Mouse (Mus musculus) heart, postnatal 0 days (tissue): ENCODE measurements around the gene Mdga1. TPM values are rescaled to one million over a fixed set of nuclear protein-coding genes. Genes with fewer than 3 reads are reported as not detected.

Experiments used
- ATAC-seq: fragments of 200-750 bp; cut with Nextera tagmentation; 2 replicates; pipeline ENCODE4 v1.8.0; 2017; ENCODE audit warnings: low read depth, moderate number of reproducible peaks, moderate library complexity; ENCODE audit not compliant: insufficient read depth
- DNase-seq: peaks from one replicate; pipeline ENCODE4 v3.0.0-alpha.2; 2016; ENCODE audit warnings: low spot score
- H3K27ac ChIP-seq: fragments of 300-500 bp; sonication (generic); 2 replicates; pipeline ENCODE4 v1.5.1; 2014; ENCODE audit warnings: low read depth, mild to moderate bottlenecking
- H3K27me3 ChIP-seq: fragments of 300-500 bp; sonication (generic); 2 replicates; pipeline ENCODE4 v1.6.1; 2014; ENCODE audit warnings: low read length, mixed read lengths; ENCODE audit not compliant: control insufficient read depth, insufficient read depth
- H3K36me3 ChIP-seq: fragments of 300-500 bp; sonication (generic); replicated peaks from 2 replicates; pipeline ENCODE4 v1.6.1; 2014; ENCODE audit warnings: low read length, mixed read lengths; ENCODE audit not compliant: control insufficient read depth, insufficient read depth
- H3K4me1 ChIP-seq: fragments of 300-500 bp; sonication (generic); 2 replicates; pipeline ENCODE4 v1.6.1; 2014; ENCODE audit warnings: antibody characterized with exemption; ENCODE audit not compliant: control insufficient read depth, insufficient read depth
- H3K4me2 ChIP-seq: fragments of 300-500 bp; sonication (generic); 2 replicates; pipeline ENCODE4 v1.6.1; 2014; ENCODE audit warnings: low read depth, mild to moderate bottlenecking, low read length, moderate library complexity
- H3K4me3 ChIP-seq: fragments of 300-500 bp; sonication (generic); 2 replicates; pipeline ENCODE4 v1.5.1; 2014; ENCODE audit warnings: low read depth, low read length
- H3K9ac ChIP-seq: fragments of 300-500 bp; sonication (generic); replicated peaks from 2 replicates; pipeline ENCODE4 v1.6.1; 2014; ENCODE audit warnings: low read depth, low read length, mixed read lengths
- H3K9me3 ChIP-seq: fragments of 300-500 bp; sonication (generic); replicated peaks from 2 replicates; pipeline ENCODE4 v1.6.1; 2016; ENCODE audit warnings: low read length; ENCODE audit not compliant: control insufficient read depth
- CTCF ChIP-seq: IDR thresholded peaks from 2 replicates; pipeline ENCODE4 v1.5.1; 2016; ENCODE audit warnings: antibody characterized with exemption, control low read depth, low read depth
- EP300 ChIP-seq: IDR thresholded peaks from 2 replicates; pipeline ENCODE4 v1.6.1; 2016; ENCODE audit warnings: antibody characterized with exemption, low read depth
- WGBS: fragments of 180-500 bp; shearing (Covaris S2); extraction: QIAGEN DNeasy Blood & Tissue Kit; methylation state at CpG from one replicate; pipeline ENCODE4 v1.1.7; 2014; 5-methylcytosine and 5-hydroxymethylcytosine counted together
- polyA plus RNA-seq: library from polyadenylated mRNA; unstranded; fragments of >200 nt; fragmentation: Nextera tagmentation; extraction: Ambion mirVana; gene quantifications from 2 replicates; pipeline ENCODE4 v1.2.1, GENCODE M21; 2015
- total RNA-seq: library from RNA; depleted of rRNA; stranded (reverse); fragments of >200 nt; gene quantifications from 2 replicates; pipeline ENCODE4 v1.2.3, GENCODE M21; 2014; ENCODE audit warnings: low replicate concordance

Gene Mdga1
- total and polyA plus RNA-seq, 2 experiments from 2014 or later, result 4.9 to 9.5 TPM

DNA sequence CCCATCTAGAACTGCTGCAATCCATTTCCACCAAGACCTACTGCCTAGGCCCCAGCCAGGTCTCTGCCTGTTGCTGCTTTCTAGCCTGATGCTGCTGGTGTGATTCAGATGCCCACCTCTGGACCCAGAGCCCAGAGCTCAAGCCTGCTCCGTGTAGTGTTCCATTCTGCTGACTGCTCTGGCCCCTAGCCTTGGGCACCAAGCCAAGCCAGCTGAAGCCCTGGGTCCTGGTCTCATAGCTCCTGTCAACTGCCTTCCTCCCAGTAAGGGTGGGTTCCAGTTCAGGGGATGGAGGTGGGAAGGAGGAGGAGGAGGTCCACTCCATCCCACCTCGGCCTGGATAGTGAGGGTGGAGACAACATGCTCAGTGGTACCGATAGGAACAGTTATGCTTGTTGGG, 150.3 kb downstream of the Mdga1 start:
- 62% methylated on average over 3 of the region's 3 CpGs for WGBS
- Histone ChIP-seq H3K4me1 (peaks cover 14% of the 10 kb centered on the region), H3K4me2 (no peak overlapping the region), H3K9ac (no peak overlapping the region), H3K27ac (no peak overlapping the region), H3K4me3 (no peak overlapping the region), H3K9me3 (no peaks in the 10 kb centered on the region), H3K36me3 (no peaks in the 10 kb centered on the region), H3K27me3 (no peaks in the 10 kb centered on the region)
- DNase-seq (no peak), ATAC-seq (no peak)
- TF ChIP-seq CTCF (no peak), EP300 (no peak)

DNA sequence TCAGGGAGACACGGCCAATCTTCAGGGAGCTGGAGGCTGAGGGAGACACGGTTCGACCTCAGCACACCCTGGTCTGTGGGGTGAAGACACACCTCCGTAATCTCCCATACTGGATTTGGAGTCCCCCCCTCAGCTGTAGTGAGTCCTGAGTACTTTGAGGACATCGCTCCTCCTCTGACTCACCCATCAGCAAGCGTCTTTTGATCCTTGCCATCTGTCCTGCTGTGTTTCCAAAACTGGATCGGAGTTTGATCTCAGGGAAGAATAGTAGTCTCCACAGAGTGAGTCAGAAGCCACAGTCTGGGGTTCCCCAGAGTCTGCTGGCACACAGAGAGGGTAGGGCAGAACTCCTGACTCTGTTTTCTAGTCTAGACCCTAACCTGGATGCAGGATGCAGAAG, 150.9 kb downstream of the Mdga1 start:
- Histone ChIP-seq H3K4me2 (no peak overlapping the region), H3K9me3 (no peaks in the 10 kb centered on the region), H3K27me3 (no peaks in the 10 kb centered on the region), H3K4me3 (no peak overlapping the region), H3K9ac (no peak overlapping the region), H3K36me3 (no peaks in the 10 kb centered on the region), H3K27ac (no peak overlapping the region), H3K4me1 (peaks cover 8% of the 10 kb centered on the region; the same call in 1 of the 2 replicates)
- 59% methylated on average over 7 of the region's 7 CpGs for WGBS
- TF ChIP-seq CTCF, result no peak
- no peak for TF ChIP-seq EP300
- no peak for ATAC-seq
- no peak for DNase-seq

DNA sequence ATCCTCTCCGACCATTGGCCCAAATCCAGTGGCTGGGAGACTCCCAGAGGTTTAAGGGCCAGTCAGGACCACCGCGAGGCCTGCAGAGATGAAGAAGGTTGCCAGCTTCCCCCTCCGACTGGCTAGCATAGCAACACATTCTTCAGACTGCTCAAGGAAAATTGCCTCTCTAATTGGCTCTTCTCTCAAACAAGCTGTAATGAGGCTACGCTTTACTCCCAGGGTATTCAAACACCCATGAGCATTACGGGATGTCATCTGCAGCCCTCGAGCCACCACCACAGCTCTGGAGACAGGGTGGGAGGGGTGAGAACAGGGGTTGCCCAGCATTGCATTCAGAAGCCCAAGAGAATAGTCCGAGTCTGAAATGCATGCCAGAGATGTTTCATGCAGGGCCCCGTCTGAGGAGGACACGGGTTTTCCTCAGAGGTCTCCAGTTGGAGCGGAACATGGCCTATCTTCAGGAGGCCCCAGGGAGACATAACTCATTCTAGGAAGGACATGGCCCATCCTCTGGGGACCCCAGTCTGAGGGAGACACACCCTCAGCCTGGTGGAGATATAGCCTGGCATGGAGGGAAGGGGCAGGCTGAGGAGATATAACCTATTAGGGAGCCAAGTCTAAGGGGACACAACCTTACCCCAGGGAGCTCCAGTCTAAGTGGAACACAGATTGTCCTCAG, 151.5 kb downstream of the Mdga1 start:
- H3K4me2 ChIP-seq, result no peak overlapping the region
- DNase-seq (no peak), ATAC-seq (no peak)
- TF ChIP-seq EP300 (no peak), CTCF (no peak)
- no peak overlapping the region for H3K9ac ChIP-seq
- no peaks in the 10 kb centered on the region for H3K27me3 ChIP-seq
- no peaks in the 10 kb centered on the region for H3K9me3 ChIP-seq
- WGBS, result 52% methylated on average over 11 of the region's 11 CpGs
- H3K36me3 ChIP-seq, result no peaks in the 10 kb centered on the region
- H3K4me3 ChIP-seq, result no peak overlapping the region
- H3K27ac ChIP-seq, result no peak overlapping the region
- H3K4me1 ChIP-seq, result 0 out of 2 replicates have a peak, but pooled peaks cover 6% of the 10 kb centered on the region

DNA sequence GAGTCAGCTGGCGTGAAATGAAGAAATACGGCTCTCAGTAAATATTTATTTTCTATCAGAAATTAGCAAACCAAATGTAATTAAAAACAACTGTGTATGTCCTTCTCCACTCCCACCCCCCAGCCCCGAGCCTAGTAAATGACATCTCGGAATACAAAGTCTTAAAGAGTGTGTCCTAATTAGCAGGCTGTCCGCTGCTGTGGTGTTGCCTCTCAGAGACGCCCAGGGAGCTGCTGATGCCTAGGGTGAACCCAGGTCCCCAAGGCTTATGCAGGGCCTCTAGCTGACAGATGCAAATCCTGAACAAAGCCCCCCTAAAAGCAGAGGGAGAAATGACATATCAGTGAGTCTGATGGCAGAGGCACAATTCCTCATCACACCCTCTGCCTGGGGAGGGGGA, 155.1 kb downstream of the Mdga1 start:
- Histone ChIP-seq H3K36me3 (no peaks in the 10 kb centered on the region), H3K27me3 (no peaks in the 10 kb centered on the region), H3K4me3 (no peak overlapping the region), H3K9me3 (no peaks in the 10 kb centered on the region), H3K27ac (no peak overlapping the region), H3K4me2 (no peak overlapping the region), H3K9ac (no peak overlapping the region), H3K4me1 (0 out of 2 replicates have a peak, but pooled peaks cover 6% of the 10 kb centered on the region)
- 52% methylated on average over 6 of the region's 6 CpGs for WGBS
- ATAC-seq, result no peak
- TF ChIP-seq CTCF (no peak), EP300 (no peak)
- DNase-seq, result no peak

DNA sequence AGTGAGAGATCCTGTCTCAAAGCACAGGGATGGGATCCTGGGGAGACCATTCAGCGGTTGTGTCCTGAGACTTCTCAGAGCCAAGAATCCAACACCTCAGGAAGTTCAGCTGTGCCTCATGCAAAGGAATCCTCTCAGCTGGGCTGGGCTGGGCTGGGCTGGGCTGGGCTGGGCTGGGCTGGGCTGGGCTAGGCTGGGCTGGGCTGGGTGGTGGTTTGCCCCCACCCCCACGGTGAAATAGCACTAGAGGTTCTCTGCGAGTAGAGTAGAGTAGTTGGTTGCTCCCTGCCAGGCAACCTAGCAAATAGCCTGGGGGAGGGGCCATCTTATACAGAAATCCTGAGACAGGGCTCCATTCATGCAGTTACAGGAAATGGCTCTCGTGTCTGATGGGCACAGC, 156.6 kb downstream of the Mdga1 start:
- Histone ChIP-seq H3K9me3 (no peaks in the 10 kb centered on the region), H3K4me1 (no peaks in the 10 kb centered on the region), H3K4me2 (no peak overlapping the region), H3K36me3 (no peaks in the 10 kb centered on the region), H3K4me3 (no peak overlapping the region), H3K9ac (no peak overlapping the region), H3K27me3 (no peaks in the 10 kb centered on the region), H3K27ac (no peak overlapping the region)
- no peak for TF ChIP-seq CTCF
- no peak for TF ChIP-seq EP300
- no peak for ATAC-seq
- no peak for DNase-seq
- WGBS, result 16% methylated on average over 4 of the region's 4 CpGs

DNA sequence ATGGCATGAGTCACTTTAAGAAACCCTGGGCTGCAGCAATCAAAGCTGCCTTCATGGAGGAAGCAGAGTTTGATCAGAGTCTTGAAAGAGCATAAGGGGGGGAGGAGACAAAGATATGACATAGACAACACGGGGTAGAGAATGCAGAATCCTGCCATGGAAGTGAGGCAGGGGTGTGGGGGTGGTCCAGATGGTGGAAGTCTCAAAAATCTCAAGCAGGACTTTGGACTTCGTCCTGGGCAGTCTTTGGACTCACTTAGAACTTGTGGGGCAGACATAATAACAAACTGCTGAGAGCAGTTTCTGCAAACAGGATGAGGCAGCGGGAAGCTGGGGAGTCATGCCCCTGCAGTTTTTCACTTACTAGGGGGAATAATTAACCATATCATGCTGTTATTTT, 166.3 kb downstream of the Mdga1 start:
- WGBS, result 67% methylated on average over 3 of the region's 3 CpGs
- no peak overlapping the region for H3K27ac ChIP-seq
- H3K27me3 ChIP-seq, result no peaks in the 10 kb centered on the region
- H3K36me3 ChIP-seq, result no peaks in the 10 kb centered on the region
- H3K9me3 ChIP-seq, result no peaks in the 10 kb centered on the region
- no peak overlapping the region for H3K9ac ChIP-seq
- H3K4me2 ChIP-seq, result no peak overlapping the region
- TF ChIP-seq EP300 (no peak), CTCF (no peak)
- ATAC-seq, result no peak
- DNase-seq, result no peak
- 0 out of 2 replicates have a peak, but pooled peaks cover 4% of the 10 kb centered on the region for H3K4me1 ChIP-seq
- H3K4me3 ChIP-seq, result no peak overlapping the region
